Mouse (Mus musculus): ENCODE data around the gene Sema5b.

- TF ChIP-seq ZC3H11A (IDR thresholded peaks at IDR 0.05; ENCODE audit: borderline replicate concordance, low read depth, low read length): no peak
- no peak for TF ChIP-seq ZNF384 (IDR thresholded peaks at IDR 0.05; ENCODE audit: low read depth, low read length)
Measured at GRCm38 (mm10) chr16:35593474-35593873, 52.5 kb downstream of the Sema5b start.

Data from ES-E14 (cell line).